Mouse (Mus musculus) left cerebral cortex, postnatal 4 days (tissue): ENCODE measurements around the gene Meis2. TPM values are rescaled to one million over a fixed set of nuclear protein-coding genes. Genes with fewer than 3 reads are reported as not detected.

Experiments
- DNase-seq: peaks from one replicate; pipeline ENCODE4 v3.0.0-alpha.2; 2022
- intact Hi-C: fragments of 180-260 bp; cut with DNase I; formaldehyde crosslinking; loops from one replicate; pipeline ENCODE4 v1.15.1; 2025
- total RNA-seq, 2 experiments: library from RNA; stranded (reverse); gene quantifications; 2 replicates each; pipeline ENCODE4 v1.2.3; 2021

The Meis2 gene
- total RNA-seq, 2 experiments from 2014 or later, result 186 to 188 TPM

DNA sequence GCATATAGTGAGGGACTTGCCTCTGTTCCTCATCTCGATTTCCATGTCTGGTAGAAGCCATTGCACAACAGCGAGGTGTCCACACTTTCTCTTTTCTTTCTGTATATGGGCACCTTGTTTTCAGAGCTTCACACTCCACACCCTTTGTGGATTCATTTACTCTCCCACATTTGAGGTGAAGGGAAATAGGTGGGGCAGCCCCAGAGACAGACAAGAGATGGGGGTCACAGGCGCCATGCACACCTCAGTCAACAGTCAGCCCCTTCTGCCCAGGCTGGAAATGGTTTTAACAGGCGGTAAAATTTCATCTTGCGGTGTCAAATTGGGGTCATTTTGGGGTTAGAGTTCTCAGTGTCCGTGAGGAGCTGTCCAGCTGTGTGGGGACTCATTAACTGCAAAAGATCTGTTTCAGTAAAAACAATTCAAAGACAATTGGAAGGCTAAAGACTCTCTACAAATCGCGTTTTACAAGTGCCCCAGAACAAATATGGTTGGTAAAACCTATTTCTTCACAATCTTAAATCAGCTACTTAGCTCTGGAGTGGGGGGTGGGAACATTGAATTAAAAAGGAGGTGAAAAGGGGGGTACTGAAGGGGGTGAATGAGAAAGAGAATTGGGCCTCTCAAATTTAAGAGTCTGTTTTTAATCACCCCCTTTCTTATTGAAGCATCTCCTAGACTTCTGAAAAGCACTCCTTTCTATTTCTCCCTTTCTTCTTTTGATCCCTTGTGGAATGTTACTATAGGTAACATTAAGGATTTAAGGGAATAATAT, 4.0 kb upstream of the Meis2 start:
- DNase-seq, result no peak
- intact Hi-C loops, result loop anchor here (2.0 to 10.0 kb wide), 3 partner anchors 212 to 1215 kb away; no protein-coding TSS in a partner anchor

DNA sequence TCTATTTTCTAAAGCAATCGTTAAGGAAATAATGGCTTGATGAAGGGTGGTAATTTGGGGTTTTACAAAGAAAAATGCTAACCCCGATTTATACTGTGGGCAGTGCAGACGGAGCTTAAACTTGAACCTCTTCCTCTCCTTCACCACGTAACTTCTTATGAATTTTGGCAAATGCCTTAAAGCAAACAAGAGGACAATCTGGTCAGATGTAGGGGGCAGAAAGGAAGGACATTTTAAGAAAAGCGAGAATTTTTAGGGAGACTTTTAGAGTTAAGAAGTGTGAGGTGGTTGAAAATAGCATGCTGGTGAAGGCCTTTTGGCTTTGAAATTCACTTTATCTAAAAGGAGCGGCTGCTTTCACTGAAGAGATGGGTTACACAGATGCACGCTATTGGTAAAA, 3.3 kb upstream of the Meis2 start:
- intact Hi-C loops, result loop anchor here (5.0 to 10.0 kb wide), 2 partner anchors 212 to 1214 kb away; no protein-coding TSS in a partner anchor
- no peak for DNase-seq

DNA sequence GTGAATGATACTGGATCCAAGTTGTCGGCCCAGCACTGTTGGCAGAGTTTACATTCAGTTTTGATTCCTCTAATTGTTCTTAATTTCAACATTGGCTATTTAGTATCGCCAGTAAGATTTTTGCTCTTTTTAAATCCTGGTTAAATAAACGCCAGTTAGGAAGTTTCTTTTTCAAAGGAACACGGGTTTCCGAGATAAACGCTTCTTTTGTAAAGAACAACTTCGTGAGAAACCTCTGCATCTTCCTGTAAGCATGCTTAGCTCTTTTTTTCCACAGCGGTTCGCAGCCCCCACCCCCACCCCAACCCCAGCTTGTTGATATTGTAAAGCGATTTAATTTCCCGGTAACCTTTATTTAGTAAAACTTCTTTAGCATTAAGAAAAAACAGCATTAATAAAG, 2.8 kb upstream of the Meis2 start:
- DNase-seq, result no peak
- intact Hi-C loops, result loop anchor here (5.0 to 10.0 kb wide), 2 partner anchors 211 to 1214 kb away; no protein-coding TSS in a partner anchor

DNA sequence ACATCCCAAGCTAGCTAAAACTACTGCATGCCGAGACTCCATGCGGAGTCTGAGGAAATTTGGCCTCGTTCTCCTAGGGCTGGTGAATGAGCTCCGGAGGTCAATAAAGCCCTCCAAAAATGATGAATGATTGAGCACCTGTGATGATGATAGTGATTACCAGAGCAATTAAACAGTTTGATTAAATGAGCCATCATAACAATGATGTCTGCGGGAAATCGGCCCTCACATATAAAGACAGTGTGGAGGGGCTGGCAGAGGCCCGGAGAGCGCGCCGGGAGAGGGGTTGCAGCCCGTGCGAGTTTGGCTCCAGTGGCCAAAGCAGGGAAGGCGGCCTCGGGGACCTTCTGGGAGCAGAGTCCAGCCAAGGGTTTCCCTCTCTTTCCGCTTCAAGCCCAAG, 2.1 kb upstream of the Meis2 start:
- no peak for DNase-seq
- intact Hi-C loops, result loop anchor here (5.0 to 10.0 kb wide), 2 partner anchors 210 to 1213 kb away; no protein-coding TSS in a partner anchor

DNA sequence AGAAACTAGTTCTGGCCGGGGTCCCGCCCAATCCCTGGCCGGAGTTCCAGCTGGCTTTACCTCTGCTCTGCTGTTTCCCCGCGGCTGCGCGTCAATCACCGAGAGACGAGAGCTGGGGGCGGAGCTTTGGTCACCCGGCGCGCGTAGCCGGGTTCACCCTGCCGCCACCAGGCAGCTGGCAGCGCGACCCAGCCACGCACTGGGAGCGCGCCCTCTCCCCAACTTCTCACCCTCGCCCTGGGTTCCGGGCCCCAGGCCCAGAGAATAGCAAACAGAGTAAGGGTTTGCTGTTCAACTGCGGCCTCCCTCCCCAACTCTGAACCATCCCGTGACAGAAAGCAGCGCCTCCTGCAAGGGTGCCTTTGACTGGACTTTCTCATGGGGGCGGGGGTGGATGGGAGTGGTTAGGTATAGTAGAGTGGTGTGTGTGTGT, 1.4 kb upstream of the Meis2 start:
- intact Hi-C loops, result loop anchor here (5.0 to 10.0 kb wide), 2 partner anchors 210 to 1212 kb away; no protein-coding TSS in a partner anchor
- peak; percentile 38 for DNase-seq

DNA sequence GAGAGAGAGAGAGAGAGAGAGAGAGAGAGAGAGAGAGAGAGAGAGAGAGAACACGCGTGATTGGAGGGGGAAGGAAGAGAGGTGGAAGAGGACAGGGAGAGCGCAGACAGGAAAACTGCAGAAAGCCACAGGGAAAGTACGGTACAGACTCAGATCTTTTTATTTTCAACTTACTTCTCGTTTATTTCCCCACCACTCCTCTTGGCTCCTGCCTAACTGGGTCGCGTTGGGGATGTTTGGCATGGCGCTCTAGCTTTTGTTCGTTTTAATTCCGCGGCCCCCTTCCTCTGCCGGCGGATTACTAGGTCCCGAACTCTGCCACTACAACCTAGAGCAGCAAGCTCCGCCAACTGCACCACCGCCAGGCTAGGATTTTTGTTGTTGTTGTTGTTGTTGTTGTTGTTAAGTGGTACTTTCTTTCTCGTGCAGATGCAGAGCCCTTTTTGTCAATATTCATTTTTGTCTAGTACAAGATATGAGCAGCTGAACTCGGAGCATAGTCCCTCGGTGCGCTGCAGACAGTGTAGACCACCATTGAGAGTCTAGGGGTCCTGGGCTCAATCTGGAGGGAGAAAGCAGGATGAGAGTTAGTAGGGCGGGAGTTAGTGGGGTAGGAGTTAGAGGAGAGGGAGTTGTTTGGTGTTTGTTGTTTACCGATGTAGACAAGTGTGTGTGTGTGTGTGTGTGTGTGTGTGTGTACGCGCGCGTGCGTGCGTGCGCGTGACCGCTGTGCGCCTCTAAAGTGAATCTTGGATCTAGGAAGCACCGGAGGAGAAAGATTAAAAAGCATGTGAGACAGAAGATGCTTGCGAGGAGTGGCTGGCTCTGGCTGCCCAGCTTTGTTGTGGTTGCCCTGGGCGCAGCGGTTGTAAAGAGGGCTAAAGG, 660 bp upstream of the Meis2 start:
- DNase-seq, result no peak
- intact Hi-C loops, result loop anchor here (5.0 to 10.0 kb wide), 2 partner anchors 209 to 1211 kb away; no protein-coding TSS in a partner anchor

DNA sequence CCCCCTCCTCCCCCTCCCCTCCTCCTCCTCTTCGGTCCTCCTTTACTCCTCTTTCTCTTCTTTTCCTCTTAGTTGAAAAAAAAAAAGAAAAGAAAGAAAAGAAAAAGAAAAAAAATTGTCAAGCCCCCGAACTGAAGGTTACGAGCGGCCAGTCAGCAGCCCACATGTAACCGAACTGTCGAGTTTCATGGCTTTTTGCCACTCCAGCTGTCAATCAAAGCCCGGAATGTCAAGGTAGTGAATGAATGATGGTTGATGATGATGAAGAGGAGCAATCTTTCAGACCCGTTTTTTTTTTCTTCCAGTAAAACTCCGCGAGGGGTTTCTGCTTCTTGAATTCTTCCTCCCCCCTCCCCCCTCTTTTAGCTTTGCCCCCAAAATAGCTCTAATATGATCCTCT, 582 bp downstream of the Meis2 start:
- DNase-seq, result no peak
- intact Hi-C loops, result loop anchor here (5.0 to 10.0 kb wide), 2 partner anchors 208 to 1210 kb away; no protein-coding TSS in a partner anchor

DNA sequence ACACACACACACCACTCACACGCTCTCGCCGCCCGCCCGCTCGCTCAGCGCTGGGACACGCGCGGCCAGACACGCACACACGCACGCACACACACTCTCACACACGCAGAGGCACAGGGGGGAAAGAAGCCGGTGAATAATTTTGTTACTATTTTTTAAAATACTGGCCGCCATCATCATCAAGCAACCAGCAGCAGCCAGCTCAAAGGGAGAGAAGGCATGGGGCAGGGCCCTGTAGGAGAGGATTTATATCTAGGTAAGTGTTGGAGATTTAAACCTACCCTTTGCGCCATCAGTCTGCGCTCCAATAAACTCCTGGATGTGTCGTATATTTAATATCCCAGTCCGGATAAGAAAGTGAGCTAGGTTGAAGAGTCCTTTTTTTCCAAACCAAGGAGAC, 1.1 kb downstream of the Meis2 start:
- DNase-seq, result no peak
- intact Hi-C loops, result loop anchor here (5.0 to 10.0 kb wide), 2 partner anchors 1210 to 1442 kb away; no protein-coding TSS in a partner anchor

DNA sequence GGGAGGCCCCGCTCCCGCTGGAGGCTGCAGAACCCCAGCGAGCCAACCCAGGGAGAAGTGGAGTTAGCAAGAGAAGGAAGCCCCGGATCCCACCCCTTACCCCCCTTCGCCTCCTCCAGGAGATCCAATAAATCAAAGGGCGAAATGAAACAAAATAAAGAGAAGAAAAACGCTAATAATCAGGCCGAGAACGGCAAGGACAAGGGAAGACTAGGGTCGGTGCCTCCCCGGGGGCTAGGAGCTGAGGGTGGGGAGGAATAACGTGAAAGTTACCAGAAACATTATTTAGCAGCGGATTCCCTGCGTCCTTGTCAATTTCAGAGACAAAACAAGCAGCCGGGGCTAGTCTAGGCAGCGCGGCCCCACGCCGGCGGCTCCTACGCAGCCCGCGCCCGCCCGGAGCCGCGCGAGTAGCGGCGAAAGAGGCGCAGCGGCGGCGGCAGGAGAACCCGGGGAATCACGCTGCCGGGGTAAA, 1.8 kb downstream of the Meis2 start:
- DNase-seq, result peak; percentile 35
- intact Hi-C loops, result loop anchor here (5.0 to 10.0 kb wide), 2 partner anchors 1209 to 1442 kb away; no protein-coding TSS in a partner anchor

DNA sequence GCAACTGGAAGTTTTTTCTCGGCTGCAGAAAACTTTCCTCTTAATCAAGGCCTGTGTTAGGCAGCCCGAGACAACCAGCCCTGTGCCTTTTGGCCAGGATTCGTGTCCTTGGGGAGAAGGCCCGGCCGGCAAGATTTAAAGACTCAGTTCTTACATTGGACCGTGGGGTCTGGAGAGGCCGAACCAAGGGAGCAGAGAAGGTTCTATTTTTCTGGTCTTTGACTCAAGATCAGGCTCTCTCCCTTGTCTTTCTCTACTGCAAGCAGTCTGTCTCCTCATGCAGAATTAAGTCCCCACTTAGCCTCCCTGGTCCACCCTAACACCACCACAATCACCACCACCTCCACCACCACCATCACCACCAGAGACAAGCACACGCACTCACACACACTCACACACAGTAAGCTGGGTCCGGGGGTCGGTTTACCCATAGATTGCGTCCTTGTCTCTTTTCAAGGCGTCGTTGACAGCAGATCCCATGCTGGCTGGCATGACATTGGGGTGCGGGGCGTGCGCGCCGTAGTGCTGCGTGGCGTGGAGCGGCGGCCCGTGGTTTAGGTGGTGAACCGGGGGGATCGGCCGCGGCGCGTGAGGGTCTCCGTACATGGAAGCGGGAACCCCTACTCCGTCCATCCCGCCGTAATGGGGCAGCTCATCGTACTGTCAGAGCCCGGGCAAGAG, 2.7 kb downstream of the Meis2 start:
- intact Hi-C loops, result loop anchor here (5.0 to 10.0 kb wide), 2 partner anchors 1208 to 1441 kb away; no protein-coding TSS in a partner anchor
- no peak for DNase-seq

DNA sequence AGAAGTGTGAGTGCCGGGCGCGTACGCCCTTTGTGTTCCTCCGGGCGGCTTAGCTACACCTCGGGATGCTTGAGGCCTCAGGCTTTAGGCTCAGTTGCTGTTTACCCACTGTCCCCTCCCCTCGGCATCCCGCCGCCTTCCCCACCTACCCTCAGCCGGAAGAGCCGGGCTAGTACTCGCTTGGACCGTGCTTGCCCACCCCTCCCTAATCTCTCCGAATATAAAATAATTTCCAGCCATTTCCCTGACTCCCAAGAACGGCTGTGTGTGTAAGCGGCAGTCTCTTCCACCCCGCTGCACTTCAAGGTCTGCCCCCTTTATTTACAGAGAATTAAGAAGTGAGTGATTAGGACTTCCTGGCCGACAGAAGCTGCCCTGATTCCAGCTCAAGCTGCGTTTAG, 3.4 kb downstream of the Meis2 start:
- intact Hi-C loops, result loop anchor here (5.0 to 10.0 kb wide), 2 partner anchors 1207 to 1440 kb away; no protein-coding TSS in a partner anchor
- DNase-seq, result no peak

DNA sequence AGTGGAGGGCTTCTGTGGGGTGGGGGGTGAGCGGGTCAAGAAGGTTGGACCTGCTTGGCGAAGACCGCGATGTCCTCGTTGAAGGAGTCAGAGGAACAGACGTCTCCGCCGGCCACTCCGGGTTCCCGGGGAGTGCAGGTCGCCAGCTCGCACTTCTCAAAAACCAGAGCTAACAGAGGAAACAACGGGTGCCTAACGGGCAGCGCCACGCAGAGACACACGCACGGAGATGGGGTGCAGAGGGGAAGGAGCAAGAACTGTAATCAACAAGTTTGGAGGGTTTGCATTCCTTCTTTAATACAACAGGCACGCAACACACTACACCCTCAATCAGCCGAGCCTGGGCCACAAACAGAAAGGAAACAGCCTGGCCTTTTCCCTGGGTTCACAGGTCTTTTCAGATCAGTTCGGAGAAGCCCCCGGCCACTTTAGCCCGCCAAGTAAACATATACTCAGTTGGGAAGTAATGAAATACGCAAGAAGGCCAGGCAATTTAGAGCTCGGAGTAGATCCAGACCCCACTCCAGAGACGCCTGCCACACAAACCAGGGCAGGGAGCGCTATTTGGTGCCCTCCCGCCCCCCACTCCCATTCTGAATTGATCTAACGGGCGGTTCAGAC, 4.1 kb downstream of the Meis2 start:
- intact Hi-C loops, result loop anchor here (5.0 to 10.0 kb wide), 2 partner anchors 1207 to 1439 kb away; no protein-coding TSS in a partner anchor
- DNase-seq, result no peak

DNA sequence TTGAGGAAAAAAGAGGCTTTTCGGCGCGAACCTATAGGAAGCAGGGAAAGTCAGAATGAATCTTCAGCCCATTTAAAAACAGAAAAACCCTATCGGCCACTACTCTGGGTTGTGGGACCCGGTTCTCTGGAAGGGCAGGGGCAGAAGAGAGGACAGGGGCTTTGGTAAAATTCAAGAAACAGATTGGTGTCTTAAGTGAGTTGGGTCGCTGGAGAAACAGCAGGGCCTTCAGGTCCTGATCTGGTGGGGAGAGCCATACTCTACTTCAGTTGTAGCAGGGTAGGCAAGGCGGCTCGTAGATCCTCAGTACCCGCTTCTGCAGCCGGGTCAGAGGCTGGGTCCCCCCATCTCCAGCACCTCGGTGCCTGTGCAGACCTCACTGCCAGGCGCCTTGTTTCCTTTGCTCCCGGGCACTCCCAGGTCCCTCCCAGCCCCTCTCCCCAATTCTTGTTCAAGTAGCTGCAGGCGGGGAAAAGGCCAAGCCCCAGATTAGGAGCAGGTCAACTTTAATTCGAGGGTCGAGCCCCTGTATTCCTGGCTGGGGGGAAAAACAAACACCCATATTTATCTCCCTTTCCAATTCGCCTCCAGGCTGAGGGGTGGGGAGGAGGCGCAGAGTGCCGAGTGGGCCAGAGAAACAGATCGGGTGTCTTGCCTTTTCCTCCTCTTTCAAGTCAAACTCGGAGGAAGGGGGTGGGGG, 4.8 kb downstream of the Meis2 start:
- no peak for DNase-seq
- intact Hi-C loops, result loop anchor here (5.0 to 10.0 kb wide), 2 partner anchors 1206 to 1439 kb away; no protein-coding TSS in a partner anchor

DNA sequence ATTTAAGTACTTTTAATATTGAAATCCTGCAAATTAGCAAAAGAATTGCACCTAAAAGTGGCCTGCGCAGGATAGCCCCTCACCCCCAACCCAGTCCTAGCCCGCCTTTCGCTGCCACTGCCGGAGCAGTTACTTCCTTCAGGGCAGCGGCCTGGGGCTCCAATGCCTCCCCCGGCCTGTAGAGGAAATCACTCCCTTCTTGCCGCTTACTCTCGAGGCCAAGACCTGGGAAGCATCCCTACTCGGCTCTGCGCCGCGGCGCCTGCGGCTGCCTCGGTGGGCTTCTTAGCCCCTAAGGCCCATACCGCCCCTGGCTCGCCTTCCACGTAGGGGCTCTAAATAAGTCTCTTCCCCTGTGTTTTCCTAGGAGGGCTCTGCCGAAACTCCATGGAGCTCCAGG, 5.4 kb downstream of the Meis2 start:
- no peak for DNase-seq
- intact Hi-C loops, result loop anchor here (5.0 to 10.0 kb wide), 2 partner anchors 1205 to 1438 kb away; no protein-coding TSS in a partner anchor

DNA sequence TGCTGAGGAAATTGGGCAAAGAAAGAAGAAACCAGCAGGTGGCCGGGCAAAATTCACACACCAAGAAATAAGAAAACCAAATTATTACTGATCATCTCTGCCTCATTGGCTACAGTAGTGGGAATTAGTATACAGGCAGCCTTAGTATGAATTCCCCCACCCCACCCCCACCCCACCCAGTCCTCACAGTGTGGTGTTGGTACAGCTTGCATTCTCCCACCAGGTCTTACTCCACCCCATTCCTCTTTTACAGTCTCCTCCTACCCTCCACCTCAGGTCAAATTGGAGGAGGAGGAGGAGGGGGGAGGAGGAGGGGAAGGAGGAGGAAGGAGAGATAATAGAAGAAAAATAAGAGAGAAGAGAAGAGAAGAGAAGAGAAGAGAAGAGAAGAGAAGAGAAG, 6.0 kb downstream of the Meis2 start:
- intact Hi-C loops, result loop anchor here (5.0 to 10.0 kb wide), 2 partner anchors 1205 to 1437 kb away; no protein-coding TSS in a partner anchor
- DNase-seq, result no peak

DNA sequence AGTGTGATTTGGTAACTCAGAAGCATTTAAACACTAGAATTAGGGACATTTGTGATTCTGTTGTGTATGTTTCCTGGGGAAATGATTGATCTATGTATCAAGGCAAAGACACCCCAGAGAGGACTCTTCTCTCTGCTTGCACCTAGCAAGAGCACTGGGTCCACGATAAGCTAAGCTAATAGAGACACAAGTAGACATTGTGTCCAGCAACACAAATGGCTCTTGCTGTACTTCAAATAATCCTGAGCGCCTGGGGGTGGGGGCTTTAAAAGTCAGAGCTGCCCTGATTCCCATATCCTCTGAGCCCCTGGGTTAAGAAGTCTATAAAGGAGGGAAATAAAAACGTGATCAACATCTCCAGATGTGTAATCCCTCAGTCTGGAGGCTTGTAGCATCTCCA, 6.6 kb downstream of the Meis2 start:
- no peak for DNase-seq
- intact Hi-C loops, result no loop called here

DNA sequence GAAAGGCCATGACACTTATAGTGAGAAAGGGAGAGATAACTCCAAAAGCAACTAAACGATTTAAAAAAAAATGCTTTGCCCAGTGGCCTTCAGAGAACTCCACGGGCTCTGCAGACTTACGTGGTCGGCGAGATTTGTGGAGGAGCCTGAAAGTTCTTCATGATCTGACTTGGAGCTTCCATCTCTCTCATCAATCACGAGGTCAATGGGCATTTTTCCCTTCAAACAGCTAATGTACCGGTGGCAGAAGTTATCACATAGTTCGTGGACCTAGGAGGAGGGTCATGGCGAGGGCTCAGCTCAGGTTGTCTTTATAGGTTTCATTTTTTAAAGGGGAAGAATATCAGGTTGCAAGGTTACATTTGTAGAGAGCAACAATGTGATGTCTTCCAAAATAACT, 7.1 kb downstream of the Meis2 start:
- no peak for DNase-seq
- intact Hi-C loops, result no loop called here

DNA sequence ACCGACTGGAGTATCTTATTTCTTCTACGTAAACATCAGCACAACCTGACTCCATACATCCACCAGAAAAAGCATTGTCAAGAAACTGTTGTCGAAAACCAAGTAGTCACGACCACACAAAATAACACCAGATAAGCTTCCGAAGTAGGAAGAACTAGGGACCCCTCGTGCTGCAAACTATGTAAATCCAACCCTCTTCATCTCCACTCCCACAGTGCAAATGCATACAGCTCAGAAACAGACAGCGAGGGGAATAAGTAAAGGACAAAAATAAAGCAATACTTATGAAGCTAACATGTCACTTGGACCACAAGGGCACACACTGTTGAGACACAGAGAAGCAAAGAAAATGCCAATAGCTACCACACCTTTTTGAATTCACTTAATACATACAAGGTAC, 8.8 kb downstream of the Meis2 start:
- intact Hi-C loops, result no loop called here
- DNase-seq, result no peak
